ENCODE assay signal across 8 mouse cellular contexts in genomic region chr7:28820358-28821260, GRCm38 (mm10). TPM values are rescaled to one million over a fixed set of nuclear protein-coding genes. Genes with fewer than 3 reads are reported as not detected.
A peak's percentile ranks its signal among the peaks of the same experiment; 100 is the strongest.
DNase-seq lines count a peak whose midpoint lies in the region; ATAC-seq lines count a peak whose summit lies in the region.

No protein-coding gene starts in this region.

- H3K4me3 ChIP-seq in heart, embryonic 15.5 days = no peak overlapping the region
- no peak overlapping the region for H3K4me3 ChIP-seq in neural tube, embryonic 13.5 days

- WGBS in heart, embryonic 15.5 days = 56% methylated on average over 12 of the region's 12 CpGs
- WGBS in neural tube, embryonic 13.5 days = 31% methylated on average over 12 of the region's 12 CpGs

- H3K27ac ChIP-seq in heart, embryonic 15.5 days = peak overlapping the region; percentile 59
- H3K27ac ChIP-seq in neural tube, embryonic 13.5 days (replicated peaks) = peak overlapping the region; percentile 79

- peaks cover 73% of the 10 kb centered on the region for H3K36me3 ChIP-seq in heart, embryonic 15.5 days
- peaks cover 75% of the 10 kb centered on the region for H3K36me3 ChIP-seq in neural tube, embryonic 13.5 days

- H3K9me3 ChIP-seq in heart, embryonic 15.5 days (replicated peaks) = no peaks in the 10 kb centered on the region
- no peaks in the 10 kb centered on the region for H3K9me3 ChIP-seq in neural tube, embryonic 13.5 days

- ATAC-seq in heart, embryonic 15.5 days (replicated peaks; ENCODE audit: insufficient number of reproducible peaks, insufficient read depth, low FRiP score, low read depth) = no peak
- peak; percentile 15; the same call in 1 of the 2 replicates for ATAC-seq in neural tube, embryonic 13.5 days (ENCODE audit: low read depth)

- peak; percentile 49 to 74 for DNase-seq in adrenal gland, postnatal 36 days
- no peak for DNase-seq in adrenal gland, adult 8-10 months
- peak; percentile 44 for DNase-seq in adipocyte (ENCODE audit: low spot score)
- DNase-seq in kidney, postnatal 4 days = peak; percentile 56 to 68
- no peak for DNase-seq in left cerebral cortex, adult 8-10 months (ENCODE audit: low spot score in 2 of 2)
- DNase-seq in urinary bladder, adult 18-20 months (ENCODE audit: low spot score in 2 of 2) = no peak

- H3K4me1 ChIP-seq in heart, embryonic 15.5 days (replicated peaks) = peaks cover 72% of the 10 kb centered on the region
- peaks cover 76% of the 10 kb centered on the region for H3K4me1 ChIP-seq in neural tube, embryonic 13.5 days (replicated peaks)

- no peak overlapping the region for H3K4me2 ChIP-seq in heart, embryonic 15.5 days
- H3K4me2 ChIP-seq in neural tube, embryonic 13.5 days = 0 out of 2 replicates have a peak overlapping the region, but pooled peaks have one; percentile 9

- peak overlapping the region; percentile 26 for H3K9ac ChIP-seq in heart, embryonic 15.5 days
- peak overlapping the region; percentile 41 for H3K9ac ChIP-seq in neural tube, embryonic 13.5 days

- H3K27me3 ChIP-seq in heart, embryonic 15.5 days = no peaks in the 10 kb centered on the region
- no peaks in the 10 kb centered on the region for H3K27me3 ChIP-seq in neural tube, embryonic 13.5 days

RNA-seq across cellular contexts. Expression of gene Ech1, which starts 4.4 kb away (rescaled TPM):
- 100 to 1,000 TPM; 543 to 577 TPM for total RNA-seq in adrenal gland, postnatal 36 days (2021)
- 100 to 1,000 TPM; 402 to 476 (median 431) TPM for total RNA-seq in adrenal gland, adult 8-10 months (2022)
- polyA plus RNA-seq in heart, embryonic 15.5 days (2015; fragmentation: Nextera tagmentation; extraction: Ambion mirVana) = 224 and 234 TPM in 2 replicates
- polyA plus RNA-seq in neural tube, embryonic 13.5 days (2015; fragmentation: Nextera tagmentation; extraction: Ambion mirVana) = 88.7 and 98.1 TPM in 2 replicates
- 10 to 100 TPM; 57.9 to 68.0 (median 62.2) TPM for total RNA-seq in left cerebral cortex, adult 8-10 months (2022)

RNA-seq across cellular contexts. Expression of gene Hnrnpl, which starts 12.3 kb away (rescaled TPM):
- 100 to 1,000 TPM; 415 to 420 TPM for total RNA-seq in adrenal gland, postnatal 36 days (2021)
- total RNA-seq in adrenal gland, adult 8-10 months (2022) = 100 to 1,000 TPM; 331 to 473 (median 439) TPM
- 152 and 158 TPM in 2 replicates for polyA plus RNA-seq in heart, embryonic 15.5 days (2015; fragmentation: Nextera tagmentation; extraction: Ambion mirVana)
- 214 and 237 TPM in 2 replicates for polyA plus RNA-seq in neural tube, embryonic 13.5 days (2015; fragmentation: Nextera tagmentation; extraction: Ambion mirVana)
- total RNA-seq in left cerebral cortex, adult 8-10 months (2022) = 100 to 1,000 TPM; 433 to 466 (median 453) TPM

RNA-seq across cellular contexts. Expression of gene Lgals4, which starts 13.0 kb away (rescaled TPM):
- total RNA-seq in adrenal gland, postnatal 36 days (2021) = 10 to 100 TPM; 11.3 to 12.7 TPM
- total RNA-seq in adrenal gland, adult 8-10 months (2022) = 10 to 100 TPM in 2 of 4 experiments, 1 to 10 TPM in 2; 6.6 to 34.6 (median 18.8) TPM
- polyA plus RNA-seq in heart, embryonic 15.5 days (2015; fragmentation: Nextera tagmentation; extraction: Ambion mirVana) = 8.2 and 9.1 TPM in 2 replicates
- 5.0 and 6.2 TPM in 2 replicates for polyA plus RNA-seq in neural tube, embryonic 13.5 days (2015; fragmentation: Nextera tagmentation; extraction: Ambion mirVana)
- total RNA-seq in left cerebral cortex, adult 8-10 months (2022) = 1 to 10 TPM; 1.4 to 3.4 (median 3.0) TPM

RNA-seq across cellular contexts. Expression of gene Rinl, which starts 31.8 kb away (rescaled TPM):
- 1 to 10 TPM; 2.5 to 2.8 TPM for total RNA-seq in adrenal gland, postnatal 36 days (2021)
- 1 to 10 TPM; 1.9 to 4.4 (median 2.8) TPM for total RNA-seq in adrenal gland, adult 8-10 months (2022)
- polyA plus RNA-seq in heart, embryonic 15.5 days (2015; fragmentation: Nextera tagmentation; extraction: Ambion mirVana) = 2.8 and 7.3 TPM in 2 replicates
- polyA plus RNA-seq in neural tube, embryonic 13.5 days (2015; fragmentation: Nextera tagmentation; extraction: Ambion mirVana) = 1.7 and 2.6 TPM in 2 replicates
- total RNA-seq in left cerebral cortex, adult 8-10 months (2022) = 1 to 10 TPM; 2.0 to 4.9 (median 4.1) TPM

RNA-seq across cellular contexts. Expression of gene Lgals7, which starts 43.0 kb away (rescaled TPM):
- total RNA-seq in adrenal gland, postnatal 36 days (2021) = under 1 TPM; 0.72 to 0.86 TPM
- total RNA-seq in adrenal gland, adult 8-10 months (2022) = 1 to 10 TPM in 1 of 4 experiments, not detected in 3; 1.2 TPM
- 1.7 and 2.7 TPM in 2 replicates for polyA plus RNA-seq in heart, embryonic 15.5 days (2015; fragmentation: Nextera tagmentation; extraction: Ambion mirVana)
- 4.5 and 6.1 TPM in 2 replicates for polyA plus RNA-seq in neural tube, embryonic 13.5 days (2015; fragmentation: Nextera tagmentation; extraction: Ambion mirVana)
- not detected for total RNA-seq in left cerebral cortex, adult 8-10 months (2022)

Comparison
In these comparisons a context has a peak if more than half of its experiments do, and no peak if none do; other contexts are left out.
1. DNase-seq: peak in adrenal gland, postnatal 36 days (2 of 2), adipocyte (single experiment) and kidney, postnatal 4 days (2 of 2); none in adrenal gland, adult 8-10 months (single experiment), left cerebral cortex, adult 8-10 months (0 of 2) and urinary bladder, adult 18-20 months (0 of 2).
2. RNA of gene Ech1, which starts 4.4 kb away (total RNA-seq): 543 to 577 TPM in adrenal gland, postnatal 36 days and 402 to 476 TPM in adrenal gland, adult 8-10 months; 57.9 to 68.0 TPM in left cerebral cortex, adult 8-10 months; every median in the first group is over 4 times any median in the second.